Mouse (Mus musculus): Measurements from ENCODE around the gene Olfr739.

Gene Olfr739

GRCm38 (mm10) chr14:50418326-50418725 lies at the start of gene Olfr739:
Olfr739 (plus strand) TSS chr14:50418626.
- no peak for DNase-seq

- DNase-seq: no peak
Observed at GRCm38 (mm10) chr14:50380863-50381262, 37.6 kb upstream of the Olfr739 start, which contains the start of gene Olfr736. Olfr736 (plus strand) TSS chr14:50381163.

GRCm38 (mm10) chr14:50407268-50407667 lies 11.2 kb upstream of the Olfr739 start, which contains the start of gene Olfr738:
Olfr738 (plus strand) TSS chr14:50407568.
- DNase-seq: no peak

GRCm38 (mm10) chr14:50445245-50445644 lies 26.8 kb downstream of the Olfr739 start, which contains the start of gene Olfr740:
Olfr740 (plus strand) TSS chr14:50445545.
- DNase-seq: no peak

GRCm38 (mm10) chr14:50472438-50472837 lies 54.0 kb downstream of the Olfr739 start, which contains the start of gene Olfr741:
Olfr741 (plus strand) TSS chr14:50472738.
- no peak for DNase-seq

All from liver (tissue).